ENCODE assay signal across 9 mouse cellular contexts in genomic region chr17:55999794-56000499, GRCm38 (mm10). TPM values are rescaled to one million over a fixed set of nuclear protein-coding genes. Genes with fewer than 3 reads are reported as not detected.
DNase-seq lines count a peak whose midpoint lies in the region; ATAC-seq lines count a peak whose summit lies in the region.
"Had no signal": no experiment of that assay in that cellular context is flagged by ENCODE, and none has a peak within 500 bp of the region (broad histone marks: within the 10 kb centered on the region; RNA-seq: fewer than 3 reads in every experiment).

No protein-coding gene starts in this region.

- WGBS in kidney, embryonic 14.5 days: 8% methylated on average over 29 of the region's 30 CpGs
- 7% methylated on average over 30 of the region's 30 CpGs for WGBS in hindbrain, embryonic 10.5 days
- 8% methylated on average over 30 of the region's 30 CpGs for WGBS in midbrain, embryonic 13.5 days

- 0 out of 2 replicates have a peak, but pooled peaks have one; percentile 17 for ATAC-seq in kidney, embryonic 14.5 days (ENCODE audit: low FRiP score, low TSS enrichment)
- ATAC-seq in midbrain, embryonic 13.5 days: peak; percentile 47
- ATAC-seq in CD4-positive, CD25-positive, alpha-beta regulatory T cell, adult 4 months: no peak

- peak overlapping the region; percentile 26 for H3K4me2 ChIP-seq in kidney, embryonic 14.5 days (replicated peaks; ENCODE audit: low read depth, low read length)
- no peak overlapping the region for H3K4me2 ChIP-seq in midbrain, embryonic 13.5 days (replicated peaks)

- no peaks in the 10 kb centered on the region for H3K36me3 ChIP-seq in kidney, embryonic 14.5 days (ENCODE audit: control insufficient read depth, insufficient read depth, low read length)
- peaks cover 30% of the 10 kb centered on the region for H3K36me3 ChIP-seq in hindbrain, embryonic 10.5 days
- peaks cover 30% of the 10 kb centered on the region for H3K36me3 ChIP-seq in midbrain, embryonic 13.5 days

- no peak overlapping the region for H3K9ac ChIP-seq in kidney, embryonic 14.5 days (ENCODE audit: low read depth, low read length)
- no peak overlapping the region for H3K9ac ChIP-seq in midbrain, embryonic 13.5 days (replicated peaks)

- DNase-seq in kidney, postnatal 4 days: no peak
- peak; percentile 70 for DNase-seq in ZHBTc4 (ENCODE audit: low read depth, low spot score)
- DNase-seq in hindbrain, embryonic 10.5 days (ENCODE audit: low spot score): peak; percentile 36
- DNase-seq in thymus, postnatal 4 days: no peak
- DNase-seq in frontal cortex, postnatal 36 days (ENCODE audit: low spot score in 2 of 2): no peak
- DNase-seq: cerebellum, adult 8-10 months had no signal

- no peaks in the 10 kb centered on the region for H3K9me3 ChIP-seq in kidney, embryonic 14.5 days (ENCODE audit: control insufficient read depth, low read length)
- no peaks in the 10 kb centered on the region for H3K9me3 ChIP-seq in hindbrain, embryonic 10.5 days
- H3K9me3 ChIP-seq in midbrain, embryonic 13.5 days: no peaks in the 10 kb centered on the region

- no peaks in the 10 kb centered on the region for H3K4me1 ChIP-seq in kidney, embryonic 14.5 days (ENCODE audit: control insufficient read depth, insufficient read depth, low read length)
- peaks cover 11% of the 10 kb centered on the region for H3K4me1 ChIP-seq in hindbrain, embryonic 10.5 days (replicated peaks)
- 0 out of 2 replicates have a peak, but pooled peaks cover 7% of the 10 kb centered on the region for H3K4me1 ChIP-seq in midbrain, embryonic 13.5 days (replicated peaks)

- no peak overlapping the region for H3K27ac ChIP-seq in kidney, embryonic 14.5 days (ENCODE audit: low read depth, low read length)
- H3K27ac ChIP-seq in hindbrain, embryonic 10.5 days: 0 out of 2 replicates have a peak overlapping the region, but pooled peaks have one; percentile 9
- no peak overlapping the region for H3K27ac ChIP-seq in midbrain, embryonic 13.5 days

- H3K27me3 ChIP-seq in kidney, embryonic 14.5 days (ENCODE audit: control insufficient read depth, insufficient read depth, low read length): peaks cover 13% of the 10 kb centered on the region
- peaks cover 37% of the 10 kb centered on the region for H3K27me3 ChIP-seq in hindbrain, embryonic 10.5 days (ENCODE audit: insufficient read depth, poor library complexity, severe bottlenecking)
- H3K27me3 ChIP-seq in midbrain, embryonic 13.5 days: peaks cover 28% of the 10 kb centered on the region

- peak overlapping the region; percentile 16; the same call in 1 of the 2 replicates for H3K4me3 ChIP-seq in kidney, embryonic 14.5 days (ENCODE audit: low read length)
- H3K4me3 ChIP-seq in hindbrain, embryonic 10.5 days: peak overlapping the region; percentile 44
- H3K4me3 ChIP-seq in midbrain, embryonic 13.5 days (replicated peaks): no peak overlapping the region

RNA-seq across cellular contexts. Expression of gene Stap2, which starts 5.4 kb away (rescaled TPM):
- 13.7 and 14.6 TPM in 2 replicates for polyA plus RNA-seq in kidney, embryonic 14.5 days (2014; fragmentation: Nextera tagmentation; extraction: Ambion mirVana)
- polyA plus RNA-seq in hindbrain, embryonic 10.5 days (2016; fragmentation: Nextera tagmentation; extraction: Ambion mirVana): 6.0 and 8.3 TPM in 2 replicates
- polyA plus RNA-seq in midbrain, embryonic 13.5 days (2015; fragmentation: Nextera tagmentation; extraction: Ambion mirVana): 4.6 and 5.0 TPM in 2 replicates
- polyA plus RNA-seq in CD4-positive, CD25-positive, alpha-beta regulatory T cell, adult 4 months (2017; shearing (Covaris generic)): under 1 TPM in 1 of 2 experiments, not detected in 1; 0.70 TPM

RNA-seq across cellular contexts. Expression of gene Mpnd, which starts 5.6 kb away (rescaled TPM):
- 110 and 112 TPM in 2 replicates for polyA plus RNA-seq in kidney, embryonic 14.5 days (2014; fragmentation: Nextera tagmentation; extraction: Ambion mirVana)
- 131 and 177 TPM in 2 replicates for polyA plus RNA-seq in hindbrain, embryonic 10.5 days (2016; fragmentation: Nextera tagmentation; extraction: Ambion mirVana)
- polyA plus RNA-seq in midbrain, embryonic 13.5 days (2015; fragmentation: Nextera tagmentation; extraction: Ambion mirVana): 159 and 182 TPM in 2 replicates
- 10 to 100 TPM in 1 of 2 experiments, 1 to 10 TPM in 1; 9.2 to 13.7 TPM for polyA plus RNA-seq in CD4-positive, CD25-positive, alpha-beta regulatory T cell, adult 4 months (2017; shearing (Covaris generic))

RNA-seq across cellular contexts. Expression of gene Fsd1, which starts 13.6 kb away (rescaled TPM):
- polyA plus RNA-seq in kidney, embryonic 14.5 days (2014; fragmentation: Nextera tagmentation; extraction: Ambion mirVana): 20.7 and 25.7 TPM in 2 replicates
- polyA plus RNA-seq in hindbrain, embryonic 10.5 days (2016; fragmentation: Nextera tagmentation; extraction: Ambion mirVana): 67.6 and 99.5 TPM in 2 replicates
- polyA plus RNA-seq in midbrain, embryonic 13.5 days (2015; fragmentation: Nextera tagmentation; extraction: Ambion mirVana): 135 and 136 TPM in 2 replicates
- under 1 TPM in 1 of 2 experiments, not detected in 1; 0.47 TPM for polyA plus RNA-seq in CD4-positive, CD25-positive, alpha-beta regulatory T cell, adult 4 months (2017; shearing (Covaris generic))

RNA-seq across cellular contexts. Expression of gene Shd, which starts 29.7 kb away (rescaled TPM):
- 22.3 and 27.0 TPM in 2 replicates for polyA plus RNA-seq in kidney, embryonic 14.5 days (2014; fragmentation: Nextera tagmentation; extraction: Ambion mirVana)
- 52.0 and 105 TPM in 2 replicates for polyA plus RNA-seq in hindbrain, embryonic 10.5 days (2016; fragmentation: Nextera tagmentation; extraction: Ambion mirVana)
- 181 and 184 TPM in 2 replicates for polyA plus RNA-seq in midbrain, embryonic 13.5 days (2015; fragmentation: Nextera tagmentation; extraction: Ambion mirVana)
- polyA plus RNA-seq in CD4-positive, CD25-positive, alpha-beta regulatory T cell, adult 4 months (2017; shearing (Covaris generic)): not detected

RNA-seq across cellular contexts. Expression of gene Sh3gl1, which starts 36.5 kb away (rescaled TPM):
- 145 and 155 TPM in 2 replicates for polyA plus RNA-seq in kidney, embryonic 14.5 days (2014; fragmentation: Nextera tagmentation; extraction: Ambion mirVana)
- polyA plus RNA-seq in hindbrain, embryonic 10.5 days (2016; fragmentation: Nextera tagmentation; extraction: Ambion mirVana): 161 and 163 TPM in 2 replicates
- 113 and 123 TPM in 2 replicates for polyA plus RNA-seq in midbrain, embryonic 13.5 days (2015; fragmentation: Nextera tagmentation; extraction: Ambion mirVana)
- polyA plus RNA-seq in CD4-positive, CD25-positive, alpha-beta regulatory T cell, adult 4 months (2017; shearing (Covaris generic)): 100 to 1,000 TPM in 1 of 2 experiments, 10 to 100 TPM in 1; 93.7 to 110 TPM

Comparison
In these comparisons a context has a peak if more than half of its experiments do, and no peak if none do; other contexts are left out.
1. DNase-seq: peak in ZHBTc4 (single experiment) and hindbrain, embryonic 10.5 days (single experiment); none in kidney, postnatal 4 days (0 of 2), thymus, postnatal 4 days (single experiment) and frontal cortex, postnatal 36 days (0 of 2).
2. RNA of gene Fsd1, which starts 13.6 kb away (polyA plus RNA-seq): 135 to 136 TPM in midbrain, embryonic 13.5 days, 67.6 to 99.5 TPM in hindbrain, embryonic 10.5 days and 20.7 to 25.7 TPM in kidney, embryonic 14.5 days; 0.47 TPM in CD4-positive, CD25-positive, alpha-beta regulatory T cell, adult 4 months; every median in the first group is over 10 times any median in the second.